Mouse (Mus musculus) heart, embryonic 13.5 days (tissue): ENCODE measurements around the gene Cd34. TPM values are rescaled to one million over a fixed set of nuclear protein-coding genes. Genes with fewer than 3 reads are reported as not detected.
A peak's percentile ranks its signal among the peaks of the same experiment; 100 is the strongest.

Experiments used
- ATAC-seq: fragments of 200-750 bp; cut with Nextera tagmentation; 2 replicates; pipeline ENCODE4 v1.8.0; 2017; ENCODE audit warnings: moderate TSS enrichment; ENCODE audit not compliant: insufficient number of reproducible peaks, low FRiP score, low TSS enrichment; ENCODE audit errors: extremely low read depth
- H3K27ac ChIP-seq: fragments of 300-500 bp; sonication (generic); replicated peaks from 2 replicates; pipeline ENCODE4 v1.5.1; 2015; ENCODE audit warnings: moderate library complexity, mild to moderate bottlenecking, inconsistent platforms
- H3K27me3 ChIP-seq: fragments of 300-500 bp; sonication (generic); replicated peaks from 2 replicates; pipeline ENCODE4 v1.6.1; 2015; ENCODE audit warnings: mild to moderate bottlenecking, inconsistent platforms
- H3K36me3 ChIP-seq: fragments of 300-500 bp; sonication (generic); 2 replicates; pipeline ENCODE4 v1.6.1; 2015; ENCODE audit warnings: mild to moderate bottlenecking, inconsistent platforms
- H3K4me1 ChIP-seq: fragments of 300-500 bp; sonication (generic); 2 replicates; pipeline ENCODE4 v1.6.1; 2015; ENCODE audit warnings: inconsistent platforms
- H3K4me2 ChIP-seq: fragments of 300-500 bp; sonication (generic); 2 replicates; pipeline ENCODE4 v1.6.1; 2015; ENCODE audit warnings: inconsistent platforms, mild to moderate bottlenecking, moderate library complexity
- H3K4me3 ChIP-seq: fragments of 300-500 bp; sonication (generic); 2 replicates; pipeline ENCODE4 v1.5.1; 2015; ENCODE audit warnings: moderate library complexity, mild to moderate bottlenecking, inconsistent platforms
- H3K9ac ChIP-seq: fragments of 300-500 bp; sonication (generic); 2 replicates; pipeline ENCODE4 v1.6.1; 2015; ENCODE audit warnings: inconsistent platforms, mild to moderate bottlenecking, moderate library complexity
- H3K9me3 ChIP-seq: fragments of 300-500 bp; sonication (generic); 2 replicates; pipeline ENCODE4 v1.6.1; 2016; ENCODE audit warnings: inconsistent platforms
- WGBS: fragments of 180-500 bp; shearing (Covaris S2); methylation state at CpG from one replicate; pipeline ENCODE4 v1.1.7; 2015; ENCODE audit warnings: mixed read lengths; 5-methylcytosine and 5-hydroxymethylcytosine counted together
- polyA plus RNA-seq: library from polyadenylated mRNA; unstranded; fragments of >200 nt; fragmentation: Nextera tagmentation; extraction: Ambion mirVana; gene quantifications from 2 replicates; pipeline ENCODE4 v1.2.1, GENCODE M21; 2015

Gene Cd34
- polyA plus RNA-seq: 84.7 and 88.1 TPM in 2 replicates

GRCm38 (mm10) chr1:194938715-194939114, at the start of gene Cd34:
Cd34 (plus strand) TSS chr1:194938819.
- under 1% methylated on average over 26 of the region's 26 CpGs for WGBS
- Histone ChIP-seq H3K9me3 (no peaks in the 10 kb centered on the region), H3K27ac (peak within 1 kb of the TSS; percentile 76), H3K4me1 (peaks cover 10% of the 10 kb centered on the region), H3K4me2 (peak within 1 kb of the TSS; percentile 74), H3K9ac (peak within 1 kb of the TSS; percentile 76), H3K27me3 (peaks cover 18% of the 10 kb centered on the region), H3K4me3 (peak within 1 kb of the TSS; percentile 57), H3K36me3 (no peaks in the 10 kb centered on the region)
- ATAC-seq: peak; percentile 63; the same call in 1 of the 2 replicates

- Histone ChIP-seq H3K27ac (peak overlapping the region; percentile 59), H3K9ac (no peak overlapping the region), H3K36me3 (no peaks in the 10 kb centered on the region), H3K9me3 (no peaks in the 10 kb centered on the region), H3K4me1 (no peaks in the 10 kb centered on the region), H3K27me3 (no peaks in the 10 kb centered on the region), H3K4me3 (no peak overlapping the region), H3K4me2 (no peak overlapping the region)
- ATAC-seq: no peak
- WGBS: 42% methylated on average over 1 of the region's 1 CpGs
Observed at GRCm38 (mm10) chr1:194894513-194894912, 44.1 kb upstream of the Cd34 start.

- 62% methylated on average over 3 of the region's 3 CpGs for WGBS
Observed at GRCm38 (mm10) chr1:194895287-194895686, 43.3 kb upstream of the Cd34 start.

GRCm38 (mm10) chr1:194901075-194901474, 37.5 kb upstream of the Cd34 start:
- no peaks in the 10 kb centered on the region for H3K36me3 ChIP-seq
- H3K9ac ChIP-seq: no peak overlapping the region
- H3K27ac ChIP-seq: no peak overlapping the region
- H3K4me2 ChIP-seq: no peak overlapping the region
- H3K27me3 ChIP-seq: no peaks in the 10 kb centered on the region
- H3K4me1 ChIP-seq: no peaks in the 10 kb centered on the region
- no peak overlapping the region for H3K4me3 ChIP-seq
- ATAC-seq: no peak
- no peaks in the 10 kb centered on the region for H3K9me3 ChIP-seq

More at GRCm38 (mm10) chr1:194895287-194895686, 43.3 kb upstream of the Cd34 start:
- peak overlapping the region; percentile 48 for H3K27ac ChIP-seq
- ATAC-seq: no peak
- no peaks in the 10 kb centered on the region for H3K36me3 ChIP-seq
- no peak overlapping the region for H3K4me3 ChIP-seq
- no peak overlapping the region for H3K4me2 ChIP-seq
- no peak overlapping the region for H3K9ac ChIP-seq
- no peaks in the 10 kb centered on the region for H3K9me3 ChIP-seq
- H3K27me3 ChIP-seq: no peaks in the 10 kb centered on the region
- no peaks in the 10 kb centered on the region for H3K4me1 ChIP-seq

- WGBS: 66% methylated on average over 1 of the region's 1 CpGs
- Histone ChIP-seq H3K27me3 (no peaks in the 10 kb centered on the region), H3K4me1 (no peaks in the 10 kb centered on the region), H3K4me2 (no peak overlapping the region), H3K9ac (no peak overlapping the region), H3K36me3 (no peaks in the 10 kb centered on the region), H3K9me3 (no peaks in the 10 kb centered on the region), H3K27ac (no peak overlapping the region), H3K4me3 (no peak overlapping the region)
- no peak for ATAC-seq
Observed at GRCm38 (mm10) chr1:194901826-194902225, 36.8 kb upstream of the Cd34 start.

- H3K4me2 ChIP-seq: no peak overlapping the region
- H3K36me3 ChIP-seq: no peaks in the 10 kb centered on the region
- H3K4me3 ChIP-seq: no peak overlapping the region
- no peaks in the 10 kb centered on the region for H3K4me1 ChIP-seq
- H3K27me3 ChIP-seq: no peaks in the 10 kb centered on the region
- no peak overlapping the region for H3K27ac ChIP-seq
- H3K9ac ChIP-seq: no peak overlapping the region
- no peak for ATAC-seq
- no peaks in the 10 kb centered on the region for H3K9me3 ChIP-seq
Observed at GRCm38 (mm10) chr1:194908956-194909355, 29.7 kb upstream of the Cd34 start.

GRCm38 (mm10) chr1:194925753-194926350, 12.8 kb upstream of the Cd34 start:
- no peak for ATAC-seq
- Histone ChIP-seq H3K4me2 (no peak overlapping the region), H3K4me3 (no peak overlapping the region), H3K4me1 (peaks cover 51% of the 10 kb centered on the region), H3K36me3 (no peaks in the 10 kb centered on the region), H3K9ac (no peak overlapping the region), H3K27ac (peak overlapping the region; percentile 40), H3K9me3 (no peaks in the 10 kb centered on the region), H3K27me3 (no peaks in the 10 kb centered on the region)
- WGBS: 11% methylated on average over 1 of the region's 1 CpGs

GRCm38 (mm10) chr1:194927887-194928286, 10.7 kb upstream of the Cd34 start:
- peak overlapping the region; percentile 40 for H3K27ac ChIP-seq
- H3K9ac ChIP-seq: no peak overlapping the region
- ATAC-seq: peak; percentile 59; the same call in 1 of the 2 replicates
- WGBS: 16% methylated on average over 3 of the region's 3 CpGs
- H3K4me1 ChIP-seq: peaks cover 51% of the 10 kb centered on the region
- H3K4me2 ChIP-seq: no peak overlapping the region
- no peaks in the 10 kb centered on the region for H3K36me3 ChIP-seq
- H3K4me3 ChIP-seq: no peak overlapping the region
- no peaks in the 10 kb centered on the region for H3K9me3 ChIP-seq
- no peaks in the 10 kb centered on the region for H3K27me3 ChIP-seq

GRCm38 (mm10) chr1:194929275-194929971, 9.2 kb upstream of the Cd34 start:
- no peak for ATAC-seq
- no peaks in the 10 kb centered on the region for H3K36me3 ChIP-seq
- 56% methylated on average over 2 of the region's 2 CpGs for WGBS
- H3K4me2 ChIP-seq: no peak overlapping the region
- no peak overlapping the region for H3K9ac ChIP-seq
- H3K4me1 ChIP-seq: peaks cover 51% of the 10 kb centered on the region
- no peak overlapping the region for H3K4me3 ChIP-seq
- no peak overlapping the region for H3K27ac ChIP-seq
- no peaks in the 10 kb centered on the region for H3K9me3 ChIP-seq
- no peaks in the 10 kb centered on the region for H3K27me3 ChIP-seq

- no peak for ATAC-seq
- WGBS: 46% methylated on average over 1 of the region's 1 CpGs
- no peaks in the 10 kb centered on the region for H3K9me3 ChIP-seq
- H3K4me3 ChIP-seq: no peak overlapping the region
- H3K4me2 ChIP-seq: no peak overlapping the region
- no peaks in the 10 kb centered on the region for H3K27me3 ChIP-seq
- no peak overlapping the region for H3K27ac ChIP-seq
- H3K4me1 ChIP-seq: peaks cover 50% of the 10 kb centered on the region
- no peak overlapping the region for H3K9ac ChIP-seq
- no peaks in the 10 kb centered on the region for H3K36me3 ChIP-seq
Observed at GRCm38 (mm10) chr1:194929972-194930355, 8.7 kb upstream of the Cd34 start.

GRCm38 (mm10) chr1:194930706-194931105, 7.9 kb upstream of the Cd34 start:
- Histone ChIP-seq H3K27me3 (no peaks in the 10 kb centered on the region), H3K27ac (no peak overlapping the region), H3K4me1 (peaks cover 43% of the 10 kb centered on the region), H3K36me3 (no peaks in the 10 kb centered on the region), H3K4me3 (no peak overlapping the region), H3K9ac (no peak overlapping the region), H3K4me2 (no peak overlapping the region), H3K9me3 (no peaks in the 10 kb centered on the region)
- no peak for ATAC-seq

- H3K9me3 ChIP-seq: no peaks in the 10 kb centered on the region
- no peak overlapping the region for H3K27ac ChIP-seq
- no peak overlapping the region for H3K4me2 ChIP-seq
- peaks cover 18% of the 10 kb centered on the region for H3K27me3 ChIP-seq
- H3K4me3 ChIP-seq: no peak overlapping the region
- 13% methylated on average over 1 of the region's 1 CpGs for WGBS
- H3K4me1 ChIP-seq: peaks cover 16% of the 10 kb centered on the region
- no peaks in the 10 kb centered on the region for H3K36me3 ChIP-seq
- ATAC-seq: no peak
- H3K9ac ChIP-seq: no peak overlapping the region
Observed at GRCm38 (mm10) chr1:194935351-194935750, 3.3 kb upstream of the Cd34 start.
